Mouse (Mus musculus): Measurements from ENCODE around the gene Zfp511.

Gene Zfp511

GRCm38 (mm10) chr7:140048361-140049114 is 12.3 kb downstream of the Zfp511 start, which contains the start of gene Msx3:
Msx3 (minus strand) TSS chr7:140049089.
- no peak for DNase-seq

DNA sequence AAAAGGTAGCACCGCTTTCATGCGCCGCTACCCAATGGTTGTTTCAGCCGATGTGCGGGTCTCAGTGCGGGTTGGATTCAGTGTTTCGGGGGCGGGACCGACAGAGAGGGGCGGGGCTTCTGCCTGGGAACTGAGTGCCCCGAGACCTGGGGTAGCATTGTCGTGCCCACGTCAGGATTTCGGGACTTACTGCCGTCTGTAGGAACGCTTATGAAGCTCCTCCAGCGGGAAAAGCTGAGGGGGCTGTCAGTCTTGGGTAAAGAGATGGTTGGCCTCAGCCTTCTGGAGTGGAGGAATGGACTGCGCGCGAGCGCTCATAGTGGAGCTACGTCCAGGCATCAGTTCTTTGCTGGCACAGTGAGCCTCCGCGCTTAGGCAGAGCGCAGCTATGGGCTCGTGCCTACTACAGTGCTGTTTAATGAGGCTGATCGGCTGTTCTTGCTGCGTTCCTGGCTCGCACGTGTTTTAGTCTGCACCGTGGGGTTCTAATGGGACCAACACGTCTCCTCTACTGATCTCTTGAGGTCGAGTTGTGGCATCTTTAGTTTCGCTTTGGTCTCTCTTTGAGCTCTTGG is 13.0 kb downstream of the Zfp511 start:
- peak; percentile 33 for DNase-seq

GRCm38 (mm10) chr7:140054124-140054523 is 17.9 kb downstream of the Zfp511 start:
- DNase-seq: no peak

DNA sequence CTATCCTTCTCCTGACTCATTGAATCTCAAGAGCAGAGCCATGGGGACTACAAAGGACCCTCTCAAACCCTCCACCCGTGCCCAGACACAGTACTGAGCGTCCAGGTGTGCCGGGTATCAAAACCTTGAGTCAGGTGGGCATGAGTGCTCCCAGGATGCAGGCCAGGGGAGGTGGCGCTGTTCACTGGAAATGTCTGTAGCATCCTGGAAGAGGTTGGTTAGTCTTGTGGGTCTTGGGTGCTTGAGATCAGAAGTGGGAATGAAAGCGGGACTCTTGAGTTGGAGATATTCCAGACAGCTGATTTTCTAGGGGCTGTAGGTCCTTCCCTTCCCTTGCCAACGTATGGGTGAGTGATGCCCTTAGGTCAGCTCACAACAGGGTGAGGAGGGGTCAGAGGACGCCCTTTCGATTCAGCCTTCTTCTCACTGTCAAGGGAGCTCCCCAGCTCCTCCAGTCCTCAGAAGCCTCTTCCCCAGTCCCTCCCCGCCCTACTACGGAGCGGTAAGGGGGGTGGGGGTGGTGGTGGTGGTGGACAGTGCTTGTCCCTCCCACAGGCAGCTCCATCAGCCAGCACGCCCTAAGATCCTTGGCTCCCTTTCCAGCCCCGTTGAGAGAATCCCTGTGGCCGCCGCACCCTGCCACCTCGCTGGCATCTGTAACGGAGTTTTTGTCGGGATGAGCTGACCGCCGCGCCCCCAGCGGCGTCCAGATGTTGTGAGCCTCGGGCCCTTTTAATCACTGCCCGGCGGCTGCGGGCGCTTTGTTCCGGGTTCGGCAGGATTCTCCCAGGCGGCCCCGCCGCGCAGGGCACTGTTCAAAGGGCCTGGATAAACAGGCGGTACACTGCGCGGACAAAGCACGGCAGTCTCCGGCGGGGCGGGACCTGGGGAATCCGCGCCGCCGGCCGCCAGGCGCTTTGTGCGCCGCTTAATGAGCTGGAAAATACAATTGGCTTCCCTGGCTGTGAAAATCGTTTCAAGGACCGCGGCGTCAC is 21.5 kb downstream of the Zfp511 start:
- no peak for DNase-seq

DNA sequence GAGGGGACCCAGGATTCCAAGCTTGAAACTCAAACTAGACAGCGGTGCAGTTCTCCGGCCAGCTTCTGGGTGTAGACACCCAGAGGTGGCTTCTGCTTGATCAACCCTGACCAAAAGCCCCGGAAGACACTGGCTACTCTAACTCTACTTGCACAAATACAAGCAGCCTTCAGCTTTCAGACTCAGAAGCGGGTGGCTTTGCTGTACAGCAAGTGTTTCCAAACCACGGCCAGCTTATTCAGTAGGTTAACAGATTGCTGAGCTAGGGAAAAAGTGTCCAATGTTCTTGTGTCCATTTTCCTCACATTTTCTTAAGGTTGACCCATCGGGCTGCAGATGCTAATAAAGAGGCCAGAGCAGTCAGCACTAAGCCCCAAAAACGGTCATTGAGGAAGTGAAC is 22.3 kb downstream of the Zfp511 start:
- no peak for DNase-seq

DNA sequence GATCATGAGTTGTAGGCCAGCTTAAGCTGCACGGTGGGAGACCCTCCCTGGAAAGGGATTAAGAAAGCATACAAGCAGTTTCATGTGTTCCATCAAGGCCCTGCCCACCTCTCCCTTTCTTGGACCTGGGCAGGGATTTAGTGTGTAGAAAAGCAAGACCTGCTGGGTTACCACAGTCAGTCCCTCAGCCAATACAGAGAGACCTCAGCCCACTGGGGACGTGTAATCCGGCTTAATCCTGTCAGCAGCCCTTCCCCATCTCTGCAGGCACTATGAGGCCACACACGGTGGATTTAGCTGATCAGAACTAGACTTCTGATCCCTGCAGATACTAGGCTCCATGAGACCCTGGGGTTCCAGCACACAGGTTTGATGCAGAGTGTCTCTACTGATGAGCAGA is 23.4 kb downstream of the Zfp511 start:
- no peak for DNase-seq

DNA sequence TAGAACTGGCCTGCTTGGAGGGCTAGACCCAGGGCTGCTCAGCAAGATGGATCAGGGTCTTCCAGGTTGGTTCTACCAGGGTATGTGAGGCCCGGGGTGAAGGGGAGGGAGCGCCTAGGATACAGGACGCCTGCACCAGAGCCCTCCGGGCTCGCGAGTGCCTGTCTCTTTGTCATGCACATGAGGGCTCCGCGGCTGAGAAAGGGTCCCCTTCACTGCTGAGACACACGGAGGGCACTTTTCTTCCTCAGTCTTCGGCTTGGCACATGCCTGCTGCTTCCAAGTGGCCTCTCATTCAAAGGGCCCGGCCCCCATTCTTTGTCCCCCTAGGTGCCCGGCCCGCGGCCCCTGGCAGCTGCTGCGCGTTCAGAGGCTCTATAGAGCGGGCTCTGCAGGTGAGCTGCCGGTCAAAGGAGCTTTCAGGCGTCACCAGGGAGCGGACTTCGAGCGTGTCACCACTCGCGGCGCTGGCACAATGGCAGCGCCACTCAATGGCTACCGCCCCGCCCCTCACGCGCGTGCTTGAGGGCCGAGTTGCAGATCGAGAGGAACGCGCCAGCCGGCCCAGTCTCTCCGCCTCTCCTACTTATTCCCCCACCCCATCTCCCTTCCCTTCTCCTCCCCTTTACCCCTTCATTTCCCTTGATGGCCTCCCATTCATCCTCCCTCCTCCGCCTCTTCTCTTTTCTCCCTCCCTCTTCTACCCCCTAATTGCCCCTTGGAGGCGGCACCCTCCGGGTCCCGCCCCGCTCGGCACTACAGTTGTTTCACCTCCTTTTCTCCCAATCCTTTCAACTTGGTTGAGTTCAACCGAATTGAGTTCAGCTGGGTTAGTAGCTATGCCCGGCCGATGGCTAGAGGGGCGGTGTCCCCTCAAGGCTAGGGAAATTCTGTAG is 25.0 kb downstream of the Zfp511 start:
- no peak for DNase-seq

DNA sequence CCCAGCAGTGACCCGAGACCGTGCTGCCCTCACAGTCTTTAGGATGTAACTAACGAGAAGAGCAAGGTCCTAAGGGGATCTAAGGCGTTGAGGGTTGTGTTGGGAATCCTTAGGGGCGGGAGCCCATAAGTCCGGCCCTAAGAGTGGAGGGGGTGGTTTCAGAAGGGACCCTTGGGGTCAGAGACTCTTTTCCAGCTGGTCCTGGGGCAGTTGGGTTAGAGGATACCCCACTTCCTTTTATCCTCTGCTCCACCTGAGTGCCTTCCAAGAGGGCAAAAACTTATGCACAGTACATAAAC is 25.6 kb downstream of the Zfp511 start:
- no peak for DNase-seq

DNA sequence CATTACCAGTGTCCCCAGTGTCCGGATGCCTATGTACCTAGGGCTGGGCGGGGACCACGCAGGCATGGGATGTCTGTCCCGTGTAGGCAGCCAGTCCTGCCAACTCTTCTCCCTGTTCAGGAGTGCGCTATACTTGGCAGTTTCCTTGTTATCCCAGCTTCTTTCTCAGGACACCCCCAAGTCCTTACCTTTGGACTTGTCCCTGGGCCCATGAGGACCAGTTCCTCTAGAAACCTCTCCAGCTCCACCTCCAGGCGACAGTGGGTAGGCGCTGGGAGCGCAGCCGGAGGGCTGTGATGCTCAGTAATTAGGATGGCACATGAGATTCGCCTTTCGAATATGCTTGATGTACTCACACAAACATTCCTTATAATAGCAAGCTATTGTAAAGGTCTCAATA is 26.1 kb downstream of the Zfp511 start:
- DNase-seq: no peak

DNA sequence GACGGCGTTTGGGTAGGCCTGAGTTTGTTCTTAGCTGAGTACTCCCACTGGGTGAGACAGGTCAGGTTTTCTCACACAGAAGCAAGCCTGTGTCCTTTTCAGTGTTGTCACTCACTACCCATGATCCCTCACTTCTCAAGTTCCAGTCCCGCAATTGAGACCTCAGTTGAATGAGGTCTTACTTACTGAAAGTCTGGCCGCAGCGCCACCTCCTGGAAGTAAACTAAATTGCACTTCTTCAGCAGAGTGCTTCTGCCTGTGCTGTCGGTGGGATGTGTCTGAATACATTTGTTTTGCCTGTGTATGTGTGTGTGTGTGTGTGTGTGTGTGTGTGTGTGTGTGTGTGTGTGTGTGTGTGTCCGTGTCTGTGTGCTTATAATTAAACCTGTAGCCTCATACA is 26.9 kb downstream of the Zfp511 start:
- DNase-seq: peak; percentile 71

GRCm38 (mm10) chr7:140067397-140067796 is 31.2 kb downstream of the Zfp511 start:
- no peak for DNase-seq

GRCm38 (mm10) chr7:140070042-140070711 is 34.0 kb downstream of the Zfp511 start:
- DNase-seq: no peak

- no peak for DNase-seq
Observed at GRCm38 (mm10) chr7:140077698-140078097, 41.5 kb downstream of the Zfp511 start.

GRCm38 (mm10) chr7:140078711-140079110 is 42.5 kb downstream of the Zfp511 start:
- peak; percentile 58 for DNase-seq

- DNase-seq: peak; percentile 53
Observed at GRCm38 (mm10) chr7:140080503-140081156, 44.4 kb downstream of the Zfp511 start.

DNA sequence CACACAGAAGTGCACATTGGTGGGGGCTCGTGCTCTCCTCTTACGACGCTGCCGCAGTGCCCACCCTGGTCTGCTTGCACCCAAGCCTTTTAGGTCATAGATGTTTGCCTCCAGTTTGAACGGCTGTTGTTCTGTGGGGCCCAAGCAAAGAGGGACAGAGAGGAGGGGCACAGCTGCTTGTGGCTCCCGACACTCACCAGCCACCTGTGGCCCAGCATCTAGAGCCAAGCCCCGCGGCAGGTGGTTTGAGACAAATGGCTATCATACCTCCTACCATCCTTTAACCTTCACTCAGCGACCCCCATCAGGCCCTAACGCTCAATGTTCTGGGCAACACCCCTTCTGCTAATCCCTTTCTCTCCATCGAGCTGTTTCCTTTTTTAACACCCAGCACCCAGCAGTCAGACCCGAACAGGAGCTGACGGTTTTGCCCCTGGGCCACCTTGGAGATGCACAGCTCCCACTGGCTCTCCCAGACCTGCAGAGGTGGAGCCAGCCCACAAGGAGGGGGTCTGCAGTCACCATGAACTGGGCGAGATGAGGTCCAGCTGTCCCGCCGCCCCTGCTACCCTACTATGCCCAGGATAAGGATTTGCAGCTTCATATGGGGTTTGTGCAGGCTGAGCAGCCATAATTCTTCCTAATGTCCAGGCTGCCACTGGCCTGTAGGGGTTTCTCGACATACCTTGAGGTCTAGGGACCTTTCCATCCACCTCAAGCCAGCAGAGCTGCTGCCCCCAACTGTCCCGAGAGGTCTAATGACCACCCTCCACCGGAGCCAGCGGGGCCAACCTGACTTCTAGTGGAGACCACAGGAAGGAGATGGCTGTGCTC is 45.4 kb downstream of the Zfp511 start:
- DNase-seq: no peak

GRCm38 (mm10) chr7:140082242-140082678 is 46.1 kb downstream of the Zfp511 start, which contains the start of gene Caly:
Caly (minus strand) TSS chr7:140082548.
- DNase-seq: peak; percentile 53
